Mouse (Mus musculus) forebrain, postnatal 0 days (tissue): ENCODE results near the gene Abr. TPM values are rescaled to one million over a fixed set of nuclear protein-coding genes. Genes with fewer than 3 reads are reported as not detected.

Experiments used
- ATAC-seq: fragments of 200-750 bp; cut with Nextera tagmentation; 2 replicates; pipeline ENCODE4 v1.8.0; 2017; ENCODE audit warnings: mild to moderate bottlenecking, moderate library complexity
- DNase-seq: peaks from one replicate; pipeline ENCODE4 v3.0.0-alpha.2; 2015
- H3K27ac ChIP-seq: fragments of 300-500 bp; sonication (generic); 2 replicates; pipeline ENCODE4 v1.5.1; 2014; ENCODE audit warnings: low read depth, mild to moderate bottlenecking, antibody characterized with exemption, low read length, moderate library complexity, mixed read lengths
- H3K27me3 ChIP-seq: fragments of 300-500 bp; sonication (generic); 2 replicates; pipeline ENCODE4 v1.6.1; 2014; ENCODE audit warnings: mild to moderate bottlenecking, low read length, mixed read lengths; ENCODE audit not compliant: insufficient read depth
- H3K36me3 ChIP-seq: fragments of 300-500 bp; sonication (generic); 2 replicates; pipeline ENCODE4 v1.6.1; 2014; ENCODE audit warnings: mild to moderate bottlenecking, moderate library complexity; ENCODE audit not compliant: insufficient read depth
- H3K4me1 ChIP-seq: fragments of 300-500 bp; sonication (generic); 2 replicates; pipeline ENCODE4 v1.6.1; 2014; ENCODE audit warnings: antibody characterized with exemption; ENCODE audit not compliant: insufficient read depth
- H3K4me2 ChIP-seq: fragments of 300-500 bp; sonication (generic); 2 replicates; pipeline ENCODE4 v1.6.1; 2014; ENCODE audit warnings: low read depth, mild to moderate bottlenecking, moderate library complexity
- H3K4me3 ChIP-seq: fragments of 300-500 bp; sonication (generic); 2 replicates; pipeline ENCODE4 v1.5.1; 2014; ENCODE audit warnings: low read depth, low read length, mixed read lengths
- H3K9ac ChIP-seq: fragments of 300-500 bp; sonication (generic); 2 replicates; pipeline ENCODE4 v1.6.1; 2014; ENCODE audit warnings: mild to moderate bottlenecking
- H3K9me3 ChIP-seq: fragments of 300-500 bp; sonication (generic); 2 replicates; pipeline ENCODE4 v1.6.1; 2016; ENCODE audit warnings: low read length
- CTCF ChIP-seq: sonication (generic); IDR thresholded peaks from 2 replicates; pipeline ENCODE4 v1.5.1; 2016; ENCODE audit warnings: antibody characterized with exemption, control low read depth, low read depth
- WGBS: fragments of 180-500 bp; shearing (Covaris S2); extraction: QIAGEN DNeasy Blood & Tissue Kit; methylation state at CpG from one replicate; pipeline ENCODE4 v1.1.7; 2014; 5-methylcytosine and 5-hydroxymethylcytosine counted together
- polyA plus RNA-seq: library from polyadenylated mRNA; unstranded; fragments of >200 nt; fragmentation: Nextera tagmentation; extraction: Ambion mirVana; gene quantifications from 2 replicates; pipeline ENCODE4 v1.2.1, GENCODE M21; 2015
- total RNA-seq: library from RNA; depleted of rRNA; stranded (reverse); fragments of >200 nt; gene quantifications from 2 replicates; pipeline ENCODE4 v1.2.3, GENCODE M21; 2014

Gene Abr
- total and polyA plus RNA-seq, 2 experiments from 2014 or later = 110 to 262 TPM

DNA sequence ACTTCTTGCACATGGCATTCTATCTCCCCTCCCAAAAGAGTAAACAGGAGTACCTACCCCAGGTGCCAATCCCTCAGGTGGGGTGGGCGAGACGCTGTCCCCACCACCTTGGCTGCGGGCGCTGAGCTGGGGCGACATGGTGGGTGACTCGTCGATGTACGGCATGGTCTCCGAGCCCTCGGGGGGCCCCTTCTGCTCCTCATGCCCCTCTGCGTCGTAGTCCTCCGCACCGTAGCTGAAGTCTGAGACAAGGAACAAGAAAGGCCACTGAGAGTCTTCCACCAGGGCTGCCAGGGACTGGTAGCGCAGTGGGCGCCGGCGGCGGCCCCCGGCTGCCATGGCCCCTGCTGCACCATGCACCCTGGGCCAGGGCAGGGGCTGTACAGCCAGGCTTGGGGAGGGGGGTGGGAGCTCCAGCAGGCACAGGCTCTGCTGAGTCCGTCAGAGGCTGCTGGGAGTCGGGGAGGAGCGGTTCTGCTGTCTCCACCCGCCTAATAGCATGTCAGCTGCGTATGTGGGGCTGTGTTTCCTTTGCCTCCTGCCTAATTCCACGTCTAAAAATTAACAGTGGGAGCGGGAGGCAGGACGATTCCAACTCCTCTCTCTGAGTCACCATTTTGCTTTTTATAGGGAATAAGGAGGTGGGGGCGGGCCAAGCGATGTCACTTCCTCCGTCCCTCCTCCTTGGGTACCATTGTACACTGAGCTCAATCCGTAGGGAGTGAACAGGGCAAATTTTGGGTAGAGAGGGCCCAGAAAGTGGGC is 113.1 kb downstream of the Abr start:
- Histone ChIP-seq H3K4me2 (no peak overlapping the region), H3K4me3 (no peak overlapping the region), H3K27me3 (no peaks in the 10 kb centered on the region), H3K27ac (peak overlapping the region; percentile 66), H3K9me3 (no peaks in the 10 kb centered on the region), H3K36me3 (no peaks in the 10 kb centered on the region), H3K4me1 (peaks cover 26% of the 10 kb centered on the region), H3K9ac (no peak overlapping the region)
- peak; percentile 38; the same call in 1 of the 2 replicates for ATAC-seq
- no peak for TF ChIP-seq CTCF
- no peak for DNase-seq
- WGBS = 83% methylated on average over 32 of the region's 32 CpGs

DNA sequence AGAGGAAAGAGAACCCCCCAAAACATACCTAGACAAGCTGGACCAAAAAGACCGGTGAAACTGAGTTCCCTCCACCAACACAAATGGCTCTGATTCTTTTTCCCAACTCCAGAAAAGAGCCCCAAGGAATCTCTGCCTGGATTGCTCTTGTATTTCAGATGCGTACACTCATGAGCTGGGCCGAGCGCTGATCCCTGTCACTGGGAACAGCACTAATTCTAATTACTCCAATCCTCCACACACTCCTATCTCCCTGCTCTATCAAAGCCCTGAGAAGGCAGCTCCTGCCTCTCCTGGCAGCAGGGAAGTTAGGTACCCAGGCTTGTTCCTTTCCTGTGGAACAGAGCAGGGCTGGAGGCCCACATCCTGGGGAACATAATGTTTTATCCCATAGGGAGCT is 114.0 kb downstream of the Abr start:
- ATAC-seq = peak; percentile 15; the same call in 1 of the 2 replicates

DNA sequence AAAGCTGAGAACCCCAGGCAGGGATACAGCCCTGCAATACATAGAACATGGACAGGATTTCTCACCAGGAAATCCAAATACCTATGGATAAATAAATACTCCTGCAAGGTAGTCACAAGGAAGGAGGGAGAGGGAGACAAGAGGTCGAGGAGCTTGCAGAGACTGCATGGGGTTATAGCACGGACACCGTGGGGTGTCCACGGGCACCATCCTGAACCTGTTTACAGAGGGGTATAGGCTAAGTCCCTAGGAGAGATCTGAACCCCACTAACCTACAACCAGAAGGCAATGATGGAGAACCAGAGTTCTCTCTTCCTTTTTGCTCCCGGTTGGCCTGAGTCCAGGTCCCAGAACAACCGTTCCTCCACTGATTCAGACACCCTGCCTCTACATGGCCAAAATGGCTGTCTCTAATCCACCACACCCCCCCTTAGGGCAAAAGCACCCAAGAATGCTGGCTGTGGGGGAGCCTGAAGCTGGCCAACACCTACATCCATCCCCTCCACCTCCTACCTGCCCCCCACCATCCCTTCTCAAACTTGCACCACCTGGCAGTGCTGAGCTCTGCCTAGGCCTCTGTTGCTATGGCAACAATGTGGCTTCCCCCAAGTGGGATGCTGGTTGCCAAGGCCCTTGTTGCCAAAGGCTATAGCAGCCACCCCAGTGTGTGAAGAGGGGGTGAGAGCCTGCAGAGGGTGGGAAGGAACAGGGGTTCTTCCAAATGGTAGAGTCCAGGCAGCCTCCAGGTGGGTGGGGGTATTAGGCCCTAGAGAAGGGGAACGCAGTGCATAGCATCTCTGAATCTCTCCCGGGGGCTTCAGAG is 114.6 kb downstream of the Abr start:
- WGBS = 70% methylated on average over 8 of the region's 8 CpGs
- no peaks in the 10 kb centered on the region for H3K36me3 ChIP-seq
- H3K4me3 ChIP-seq = no peak overlapping the region
- ATAC-seq = peak; percentile 80
- peak; percentile 86 for DNase-seq
- H3K4me2 ChIP-seq = peak overlapping the region; percentile 19
- H3K9me3 ChIP-seq = no peaks in the 10 kb centered on the region
- TF ChIP-seq CTCF = no peak
- peaks cover 26% of the 10 kb centered on the region for H3K4me1 ChIP-seq
- 0 out of 2 replicates have a peak overlapping the region, but pooled peaks have one; percentile 25 for H3K9ac ChIP-seq
- H3K27ac ChIP-seq = peak overlapping the region; percentile 66
- no peaks in the 10 kb centered on the region for H3K27me3 ChIP-seq

More for the DNA sequence above, 114.0 kb downstream of the Abr start:
- Histone ChIP-seq H3K4me3 (no peak overlapping the region), H3K4me1 (peaks cover 26% of the 10 kb centered on the region), H3K27me3 (no peaks in the 10 kb centered on the region), H3K9me3 (no peaks in the 10 kb centered on the region), H3K9ac (peak overlapping the region; percentile 25; the same call in 1 of the 2 replicates), H3K27ac (peak overlapping the region; percentile 66), H3K4me2 (peak overlapping the region; percentile 19), H3K36me3 (no peaks in the 10 kb centered on the region)
- no peak for TF ChIP-seq CTCF
- WGBS = 40% methylated on average over 4 of the region's 4 CpGs
- no peak for DNase-seq

DNA sequence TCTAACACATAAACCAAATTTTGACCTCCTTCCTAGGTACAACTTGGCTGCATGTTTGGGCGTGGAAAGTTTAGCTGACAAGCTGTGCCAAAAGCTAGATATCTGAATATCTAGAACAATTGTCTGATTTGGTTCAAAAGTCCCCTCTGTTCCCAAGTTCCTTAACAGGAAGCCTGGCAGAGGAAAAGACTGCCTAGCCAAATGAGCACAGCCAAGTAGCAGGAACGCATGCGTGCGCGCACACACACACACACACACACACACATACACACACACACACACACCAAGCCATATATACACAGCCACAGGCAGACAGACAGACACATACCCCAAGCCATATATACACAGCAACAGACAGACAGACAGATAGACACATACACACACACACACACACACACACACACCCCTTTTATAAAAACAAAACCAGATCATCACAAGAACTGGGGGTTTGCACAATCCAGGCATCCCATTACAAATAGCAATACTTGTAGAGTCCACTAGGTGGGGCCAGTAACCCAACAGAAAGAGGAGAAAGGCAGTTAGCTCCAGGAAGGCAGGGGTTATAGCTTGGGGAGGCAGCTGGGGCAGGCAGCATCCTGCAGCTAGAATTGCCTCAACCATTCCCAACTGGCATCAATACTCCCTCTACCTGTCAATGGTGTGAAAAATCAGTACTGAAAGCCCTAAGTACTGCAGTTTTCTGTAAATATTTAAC is 115.4 kb downstream of the Abr start:
- DNase-seq (peak; percentile 90), ATAC-seq (peak; percentile 62)
- Histone ChIP-seq H3K4me2 (no peak overlapping the region), H3K4me1 (peaks cover 26% of the 10 kb centered on the region), H3K4me3 (no peak overlapping the region), H3K27me3 (no peaks in the 10 kb centered on the region), H3K36me3 (no peaks in the 10 kb centered on the region), H3K9ac (no peak overlapping the region), H3K9me3 (no peaks in the 10 kb centered on the region), H3K27ac (peak overlapping the region; percentile 66)
- peak; percentile 94 for TF ChIP-seq CTCF
- WGBS = 56% methylated on average over 5 of the region's 5 CpGs

DNA sequence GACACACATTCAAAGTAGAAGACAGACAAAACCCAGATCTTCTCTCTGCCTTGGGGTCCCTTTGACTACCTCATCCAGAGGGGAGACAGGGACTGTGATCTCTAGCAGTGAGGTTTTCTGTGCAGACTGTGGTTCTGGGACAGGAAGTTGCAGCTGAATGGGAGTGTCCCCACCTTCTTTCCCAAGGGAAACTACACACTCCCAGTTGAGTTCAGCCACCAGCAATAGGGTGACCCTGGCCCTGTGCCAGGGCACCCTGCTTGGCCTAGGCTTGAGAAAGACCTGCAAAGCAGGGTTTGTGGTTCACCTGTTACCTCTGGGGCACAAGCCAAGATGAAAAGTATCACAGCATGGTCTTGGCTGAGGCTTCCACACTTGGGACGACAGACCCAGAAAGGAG is 117.0 kb downstream of the Abr start:
- peaks cover 26% of the 10 kb centered on the region for H3K4me1 ChIP-seq
- no peak for ATAC-seq
- no peak for DNase-seq
- H3K9me3 ChIP-seq = no peaks in the 10 kb centered on the region
- TF ChIP-seq CTCF = no peak
- H3K4me3 ChIP-seq = no peak overlapping the region
- H3K9ac ChIP-seq = no peak overlapping the region
- no peak overlapping the region for H3K4me2 ChIP-seq
- 67% methylated on average over 1 of the region's 1 CpGs for WGBS
- no peak overlapping the region for H3K27ac ChIP-seq
- H3K36me3 ChIP-seq = no peaks in the 10 kb centered on the region
- no peaks in the 10 kb centered on the region for H3K27me3 ChIP-seq

DNA sequence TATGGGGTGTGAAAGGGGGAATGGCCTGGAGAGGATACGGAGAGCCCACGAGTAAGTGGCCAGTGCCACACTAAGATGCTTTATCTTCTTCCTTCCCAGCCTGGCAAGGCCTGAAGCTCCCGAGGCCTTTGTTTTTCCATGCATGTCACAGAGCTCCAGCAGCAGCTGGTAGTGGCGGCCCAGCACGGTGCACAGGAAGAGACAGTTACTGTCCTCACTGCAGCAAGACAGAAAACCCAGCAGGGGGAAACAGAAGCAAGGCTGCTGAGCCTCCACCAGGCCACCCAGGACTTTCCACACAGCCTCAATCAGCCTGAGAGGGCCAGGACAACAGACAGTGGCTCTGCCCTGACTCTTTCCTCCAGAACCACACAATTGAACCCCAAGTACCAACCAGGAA is 118.1 kb downstream of the Abr start:
- DNase-seq (no peak), ATAC-seq (no peak)
- Histone ChIP-seq H3K4me2 (no peak overlapping the region), H3K27ac (no peak overlapping the region), H3K36me3 (no peaks in the 10 kb centered on the region), H3K4me1 (peaks cover 20% of the 10 kb centered on the region), H3K9ac (no peak overlapping the region), H3K9me3 (no peaks in the 10 kb centered on the region), H3K4me3 (no peak overlapping the region), H3K27me3 (no peaks in the 10 kb centered on the region)
- 69% methylated on average over 5 of the region's 5 CpGs for WGBS
- TF ChIP-seq CTCF = no peak
